Mouse (Mus musculus): Measurements from ENCODE around the gene Sema5a. TPM values are rescaled to one million over a fixed set of nuclear protein-coding genes. Genes with fewer than 3 reads are reported as not detected.

The Sema5a gene
- polyA plus RNA-seq, 1 experiment, result not detected

- no peak for TF ChIP-seq GATA1 (IDR thresholded peaks at IDR 0.05; ENCODE audit: low read length)
Observed at GRCm38 (mm10) chr15:32633713-32634112, 389.1 kb downstream of the Sema5a start.

- TF ChIP-seq GATA1 (IDR thresholded peaks at IDR 0.05; ENCODE audit: low read length), result no peak
Observed at GRCm38 (mm10) chr15:32637879-32638278, 393.3 kb downstream of the Sema5a start.

GRCm38 (mm10) chr15:32647061-32647687, 402.6 kb downstream of the Sema5a start:
- TF ChIP-seq GATA1 (IDR thresholded peaks at IDR 0.05; ENCODE audit: low read length), result no peak

GRCm38 (mm10) chr15:32654046-32654445, 409.4 kb downstream of the Sema5a start:
- no peak for TF ChIP-seq GATA1 (IDR thresholded peaks at IDR 0.05; ENCODE audit: low read length)

- TF ChIP-seq GATA1 (IDR thresholded peaks at IDR 0.05; ENCODE audit: low read length), result no peak
Observed at GRCm38 (mm10) chr15:32656017-32656416, 411.4 kb downstream of the Sema5a start.

- no peak for TF ChIP-seq GATA1 (IDR thresholded peaks at IDR 0.05; ENCODE audit: low read length)
Observed at GRCm38 (mm10) chr15:32676446-32676845, 431.8 kb downstream of the Sema5a start.

- TF ChIP-seq GATA1 (IDR thresholded peaks at IDR 0.05; ENCODE audit: low read length), result no peak
Observed at GRCm38 (mm10) chr15:32685152-32685551, 440.5 kb downstream of the Sema5a start.

GRCm38 (mm10) chr15:32691021-32691420, 446.4 kb downstream of the Sema5a start:
- TF ChIP-seq GATA1 (IDR thresholded peaks at IDR 0.05; ENCODE audit: low read length), result no peak

- no peak for TF ChIP-seq GATA1 (IDR thresholded peaks at IDR 0.05; ENCODE audit: low read length)
Observed at GRCm38 (mm10) chr15:32693006-32693405, 448.4 kb downstream of the Sema5a start.

GRCm38 (mm10) chr15:32717298-32717985, 472.8 kb downstream of the Sema5a start:
- no peak for TF ChIP-seq GATA1 (IDR thresholded peaks at IDR 0.05; ENCODE audit: low read length)

GRCm38 (mm10) chr15:32718293-32718963, 473.8 kb downstream of the Sema5a start:
- no peak for TF ChIP-seq GATA1 (IDR thresholded peaks at IDR 0.05; ENCODE audit: low read length)

GRCm38 (mm10) chr15:32718964-32719311, 474.3 kb downstream of the Sema5a start:
- no peak for TF ChIP-seq GATA1 (IDR thresholded peaks at IDR 0.05; ENCODE audit: low read length)

GRCm38 (mm10) chr15:32730839-32731238, 486.2 kb downstream of the Sema5a start:
- TF ChIP-seq GATA1 (IDR thresholded peaks at IDR 0.05; ENCODE audit: low read length), result no peak

Other genes starting within 250 kb of the Sema5a start
- gene Tas2r119, start 67.5 kb upstream of the Sema5a start, polyA plus RNA-seq (2012), result not detected in 2 replicates